Mouse (Mus musculus): ENCODE data around the gene Caskin2.

- TF ChIP-seq CTCF (IDR thresholded peaks at IDR 0.05; ENCODE audit: low read depth) = no peak
- no peak for TF ChIP-seq EP300 (optimal IDR thresholded peaks at IDR 0.05)
These were observed 662 bp downstream of the Caskin2 start for GRCm38 (mm10) chr11:115812533-115813420.

All from stomach, postnatal 0 days (tissue).